Mouse (Mus musculus) heart, embryonic 11.5 days (tissue): ENCODE results near the gene Ptpn6. TPM values are rescaled to one million over a fixed set of nuclear protein-coding genes. Genes with fewer than 3 reads are reported as not detected.
A peak's percentile ranks its signal among the peaks of the same experiment; 100 is the strongest.

Experiments used
- ATAC-seq: fragments of 200-750 bp; cut with Nextera tagmentation; replicated peaks from 2 replicates; pipeline ENCODE4 v1.8.0; 2017; ENCODE audit warnings: moderate library complexity; ENCODE audit not compliant: insufficient number of reproducible peaks, low FRiP score, low TSS enrichment
- H3K27ac ChIP-seq: fragments of 300-500 bp; sonication (generic); 2 replicates; pipeline ENCODE4 v1.5.1; 2014; ENCODE audit warnings: mild to moderate bottlenecking, low read depth, low read length
- H3K27me3 ChIP-seq: fragments of 300-500 bp; sonication (generic); 2 replicates; pipeline ENCODE4 v1.6.1; 2014; ENCODE audit warnings: mild to moderate bottlenecking, low read length, mixed read lengths; ENCODE audit not compliant: control insufficient read depth, insufficient read depth
- H3K36me3 ChIP-seq: fragments of 300-500 bp; sonication (generic); 2 replicates; pipeline ENCODE4 v1.6.1; 2014; ENCODE audit warnings: mild to moderate bottlenecking, low read length, moderate library complexity, mixed read lengths; ENCODE audit not compliant: control insufficient read depth, insufficient read depth
- H3K4me1 ChIP-seq: fragments of 300-500 bp; sonication (generic); 2 replicates; pipeline ENCODE4 v1.6.1; 2014; ENCODE audit warnings: low read length; ENCODE audit not compliant: control insufficient read depth, insufficient read depth
- H3K4me2 ChIP-seq: fragments of 300-500 bp; sonication (generic); 2 replicates; pipeline ENCODE4 v1.6.1; 2014; ENCODE audit warnings: mild to moderate bottlenecking, moderate library complexity
- H3K4me3 ChIP-seq: fragments of 300-500 bp; sonication (generic); 2 replicates; pipeline ENCODE4 v1.5.1; 2014; ENCODE audit warnings: low read depth, low read length
- H3K9ac ChIP-seq: fragments of 300-500 bp; sonication (generic); 2 replicates; pipeline ENCODE4 v1.6.1; 2014; ENCODE audit warnings: mild to moderate bottlenecking, low read depth, low read length, moderate library complexity
- H3K9me3 ChIP-seq: fragments of 300-500 bp; sonication (generic); replicated peaks from 2 replicates; pipeline ENCODE4 v1.6.1; 2016; ENCODE audit warnings: low read length; ENCODE audit not compliant: control insufficient read depth
- WGBS: fragments of 180-500 bp; shearing (Covaris S2); extraction: QIAGEN DNeasy Blood & Tissue Kit; methylation state at CpG from one replicate; pipeline ENCODE4 v1.1.7; 2014; ENCODE audit not compliant: insufficient replicate concordance; 5-methylcytosine and 5-hydroxymethylcytosine counted together
- polyA plus RNA-seq: library from polyadenylated mRNA; unstranded; fragments of >200 nt; fragmentation: Nextera tagmentation; extraction: Ambion mirVana; gene quantifications from 2 replicates; pipeline ENCODE4 v1.2.1, GENCODE M21; 2014

Ptpn6 gene
- polyA plus RNA-seq, 1 experiment from 2014 or later, result 4.8 TPM

DNA sequence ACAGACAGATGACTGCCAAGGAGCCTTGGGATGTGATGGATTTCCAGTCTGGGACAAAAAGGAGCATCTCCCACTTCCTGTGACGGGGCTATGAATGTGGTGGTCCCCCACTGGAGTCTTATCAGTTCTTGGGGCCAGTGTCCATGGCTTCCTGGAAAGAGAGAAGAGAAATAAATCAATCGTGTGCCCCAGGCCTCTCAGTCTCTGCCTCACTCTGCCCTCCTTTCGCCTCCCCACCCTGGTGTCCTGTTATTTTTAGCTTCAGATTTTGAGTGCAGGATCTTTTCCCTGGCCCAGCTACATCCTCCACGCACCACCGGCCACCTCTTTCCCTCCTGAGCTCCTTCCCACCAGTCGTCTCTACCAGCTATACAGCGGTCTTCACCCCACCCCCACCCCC, 31.5 kb upstream of the Ptpn6 start:
- H3K27ac ChIP-seq, result no peak overlapping the region
- whole genome bisulfite sequencing, result 16% methylated on average over 7 of the region's 7 CpGs
- H3K4me2 ChIP-seq, result peak overlapping the region; percentile 91
- peak overlapping the region; percentile 67; the same call in 1 of the 2 replicates for H3K9ac ChIP-seq
- H3K4me3 ChIP-seq, result peak overlapping the region; percentile 56
- no peak for ATAC-seq
- peaks cover 22% of the 10 kb centered on the region for H3K4me1 ChIP-seq
- no peaks in the 10 kb centered on the region for H3K9me3 ChIP-seq
- peaks cover 13% of the 10 kb centered on the region for H3K27me3 ChIP-seq
- H3K36me3 ChIP-seq, result no peaks in the 10 kb centered on the region

DNA sequence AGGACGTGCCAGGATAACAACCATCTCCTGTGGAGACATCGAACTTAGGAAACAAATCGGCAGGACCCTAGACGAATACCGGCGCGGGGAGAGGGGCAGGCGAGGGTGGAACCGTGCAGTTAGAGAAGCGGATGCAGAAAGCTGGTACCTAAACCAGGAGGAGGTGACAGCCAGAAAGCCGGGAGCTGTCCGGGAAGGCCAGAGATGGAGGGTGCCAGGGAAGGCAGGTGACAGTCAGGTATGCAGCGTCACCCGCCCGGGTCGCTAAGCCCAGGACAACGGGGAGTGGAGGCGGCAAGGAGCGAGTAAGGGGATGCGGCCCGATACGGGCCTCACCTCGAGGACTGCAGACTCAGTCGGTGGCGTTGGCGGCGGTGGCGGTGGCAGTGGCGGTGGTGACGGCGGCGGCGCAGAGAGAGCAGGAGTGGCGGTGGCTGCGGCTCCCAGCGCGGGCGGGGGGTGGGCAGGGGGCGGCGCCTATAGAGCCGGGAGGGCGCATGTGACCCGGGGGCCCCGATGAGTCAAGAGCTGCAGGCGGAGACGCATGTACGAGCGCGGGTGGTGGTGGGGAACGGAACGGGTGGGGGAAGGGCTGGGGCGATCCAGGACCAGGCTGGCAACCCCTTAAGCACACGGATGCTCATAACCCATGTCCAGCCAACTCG, 30.7 kb upstream of the Ptpn6 start, which contains the start of gene Eno2:
Eno2 (minus strand) TSS at position 573 of the 665 bp plus-strand sequence.
- peak within 1 kb of the TSS; percentile 56 for H3K4me3 ChIP-seq

DNA sequence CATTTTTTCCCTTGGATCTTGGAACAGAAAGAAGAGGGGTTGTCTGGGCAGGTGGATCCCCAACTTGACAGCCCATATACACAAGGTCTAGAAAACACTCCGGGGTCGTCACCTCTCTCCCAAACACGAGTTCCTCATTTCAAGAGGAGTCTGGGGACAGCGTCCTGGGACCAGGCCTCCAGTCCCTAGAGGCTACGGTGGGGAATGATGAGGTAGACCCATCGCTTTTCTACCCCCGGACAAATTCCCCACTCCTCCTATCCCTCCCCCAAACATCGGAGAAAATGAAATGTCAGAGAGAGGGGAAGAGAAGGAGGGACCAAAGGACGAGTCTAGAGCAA, 30.2 kb upstream of the Ptpn6 start:
- Histone ChIP-seq H3K4me1 (peaks cover 22% of the 10 kb centered on the region), H3K9ac (peak overlapping the region; percentile 16; the same call in 1 of the 2 replicates)

More for the DNA sequence above, 30.7 kb upstream of the Ptpn6 start, which contains the start of gene Eno2:
- Histone ChIP-seq H3K4me2 (peak within 1 kb of the TSS; percentile 91), H3K36me3 (no peaks in the 10 kb centered on the region), H3K27ac (no peak within 1 kb of the TSS), H3K4me1 (peaks cover 22% of the 10 kb centered on the region), H3K9me3 (no peaks in the 10 kb centered on the region), H3K9ac (peak within 1 kb of the TSS; percentile 67), H3K27me3 (peaks cover 13% of the 10 kb centered on the region)
- 1% methylated on average over 52 of the region's 54 CpGs for WGBS
- peak; percentile 68 for ATAC-seq

DNA sequence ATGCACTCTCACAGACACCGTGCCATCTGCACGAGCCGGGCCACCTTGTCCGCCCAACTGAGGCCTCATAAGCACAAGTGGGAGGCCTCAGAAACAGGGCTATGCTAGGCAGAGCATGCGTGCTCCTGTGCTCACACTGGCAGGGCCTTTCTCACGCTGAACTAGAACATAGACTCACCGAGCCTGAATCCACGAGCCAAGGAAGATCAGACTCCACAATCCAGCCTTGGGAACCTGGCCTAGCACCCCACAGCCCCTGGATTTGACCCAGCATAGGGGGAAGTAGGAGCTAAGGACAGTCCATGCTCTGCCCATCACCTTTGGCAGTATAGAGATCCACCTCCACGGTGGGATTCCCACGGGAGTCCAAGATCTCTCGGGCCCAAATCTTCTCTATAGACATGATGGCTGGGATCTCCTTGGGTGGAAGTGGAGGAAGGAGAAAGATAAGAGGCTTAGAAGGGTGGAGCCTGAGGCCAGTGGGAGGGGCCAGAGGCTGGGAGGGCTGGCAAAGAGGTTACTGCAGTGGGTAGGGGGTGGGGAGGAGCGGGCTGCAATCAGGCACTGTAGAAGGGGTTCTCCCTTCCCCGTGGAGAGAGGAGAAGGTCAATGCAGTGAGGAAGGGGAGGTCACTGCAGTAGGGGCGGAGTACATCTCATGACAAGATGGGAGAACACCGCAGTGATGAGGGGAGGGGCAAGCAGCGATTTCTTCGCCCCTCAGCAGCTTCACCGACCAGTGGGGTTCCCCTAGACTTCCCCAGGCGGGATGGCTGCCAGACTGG, 29.6 kb upstream of the Ptpn6 start:
- H3K4me2 ChIP-seq, result peak overlapping the region; percentile 91
- no peaks in the 10 kb centered on the region for H3K9me3 ChIP-seq
- 0 out of 2 replicates have a peak, but pooled peaks have one; percentile 29 for ATAC-seq
- peaks cover 22% of the 10 kb centered on the region for H3K4me1 ChIP-seq
- H3K4me3 ChIP-seq, result peak overlapping the region; percentile 56
- no peaks in the 10 kb centered on the region for H3K36me3 ChIP-seq
- H3K27me3 ChIP-seq, result peaks cover 16% of the 10 kb centered on the region
- WGBS, result 21% methylated on average over 19 of the region's 19 CpGs
- no peak overlapping the region for H3K27ac ChIP-seq
- no peak overlapping the region; the same call in 1 of the 2 replicates for H3K9ac ChIP-seq

More for the DNA sequence above, 30.2 kb upstream of the Ptpn6 start:
- Histone ChIP-seq H3K9me3 (no peaks in the 10 kb centered on the region), H3K36me3 (no peaks in the 10 kb centered on the region), H3K4me3 (peak overlapping the region; percentile 56), H3K27me3 (peaks cover 14% of the 10 kb centered on the region), H3K27ac (no peak overlapping the region), H3K4me2 (peak overlapping the region; percentile 91)
- 2% methylated on average over 9 of the region's 9 CpGs for WGBS
- ATAC-seq, result no peak

DNA sequence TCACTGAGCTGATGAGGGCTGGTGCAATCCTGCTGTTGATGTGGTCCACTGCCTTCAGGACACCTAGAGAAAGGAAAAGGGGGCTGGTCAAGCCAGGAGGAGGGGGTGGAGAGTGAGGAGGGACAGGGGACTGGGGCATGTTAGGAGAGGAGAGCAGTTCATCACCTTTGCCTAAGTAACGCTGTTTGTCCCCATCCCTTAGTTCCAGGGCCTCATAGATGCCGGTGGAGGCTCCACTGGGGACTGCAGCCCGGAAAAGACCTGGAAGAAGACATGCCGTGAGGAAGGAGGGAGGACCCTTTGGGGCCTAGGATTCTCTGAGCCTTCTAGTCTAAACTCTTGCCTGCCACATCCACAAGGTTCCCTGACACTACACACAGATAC, 29.0 kb upstream of the Ptpn6 start:
- Histone ChIP-seq H3K4me2 (no peak overlapping the region), H3K9ac (no peak overlapping the region), H3K36me3 (no peaks in the 10 kb centered on the region), H3K4me1 (peaks cover 22% of the 10 kb centered on the region), H3K27me3 (peaks cover 18% of the 10 kb centered on the region), H3K27ac (no peak overlapping the region), H3K4me3 (no peak overlapping the region), H3K9me3 (no peaks in the 10 kb centered on the region)
- WGBS, result 44% methylated on average over 4 of the region's 4 CpGs
- ATAC-seq, result no peak

DNA sequence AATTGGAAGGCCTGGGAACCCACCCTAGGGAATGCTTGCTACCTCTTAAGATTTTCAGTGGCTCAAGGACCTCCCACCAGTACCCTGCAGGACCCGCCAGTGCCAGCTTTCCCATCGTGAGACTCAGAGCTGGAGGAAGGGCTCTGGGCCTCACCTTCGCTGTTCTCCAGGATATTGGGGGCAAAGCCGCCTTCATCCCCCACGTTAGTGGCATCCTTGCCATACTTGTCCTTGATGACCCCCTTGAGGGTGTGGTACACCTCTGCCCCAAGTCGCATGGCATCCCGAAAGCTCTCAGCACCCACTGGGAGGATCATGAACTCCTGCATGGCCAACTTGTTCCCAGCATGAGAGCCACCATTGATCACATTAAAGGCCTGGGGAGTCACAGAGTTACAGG, 27.4 kb upstream of the Ptpn6 start:
- no peak for ATAC-seq
- Histone ChIP-seq H3K27me3 (peaks cover 19% of the 10 kb centered on the region), H3K9ac (no peak overlapping the region), H3K4me1 (peaks cover 22% of the 10 kb centered on the region), H3K4me3 (no peak overlapping the region), H3K9me3 (no peaks in the 10 kb centered on the region), H3K27ac (no peak overlapping the region), H3K36me3 (no peaks in the 10 kb centered on the region), H3K4me2 (no peak overlapping the region)
- 78% methylated on average over 7 of the region's 7 CpGs for WGBS

DNA sequence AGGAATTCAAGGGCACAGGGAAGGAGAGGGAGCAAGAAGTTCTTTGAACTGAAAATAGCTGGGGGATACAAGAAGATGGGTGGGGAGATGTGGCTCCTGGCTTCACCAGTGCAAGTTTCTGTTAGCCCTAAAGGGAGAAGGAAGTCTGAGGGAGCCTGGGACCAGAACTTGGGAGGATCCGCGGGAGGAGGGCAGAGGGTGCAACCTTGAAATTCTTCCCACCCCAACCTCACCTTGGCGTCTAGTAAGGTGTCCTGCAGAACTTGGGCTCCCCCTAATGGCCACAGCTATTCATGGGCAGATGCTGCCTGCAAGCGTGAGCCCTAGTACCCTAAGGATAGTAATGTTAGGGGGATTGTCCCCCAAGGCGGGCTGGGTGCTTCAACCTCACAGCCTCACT, 20.7 kb upstream of the Ptpn6 start:
- no peaks in the 10 kb centered on the region for H3K36me3 ChIP-seq
- no peaks in the 10 kb centered on the region for H3K9me3 ChIP-seq
- peak overlapping the region; percentile 46; the same call in 1 of the 2 replicates for H3K27ac ChIP-seq
- 1% methylated on average over 5 of the region's 5 CpGs for WGBS
- no peak for ATAC-seq
- H3K4me2 ChIP-seq, result peak overlapping the region; percentile 49
- H3K4me1 ChIP-seq, result peaks cover 29% of the 10 kb centered on the region
- H3K4me3 ChIP-seq, result no peak overlapping the region
- peaks cover 11% of the 10 kb centered on the region for H3K27me3 ChIP-seq
- H3K9ac ChIP-seq, result peak overlapping the region; percentile 46

DNA sequence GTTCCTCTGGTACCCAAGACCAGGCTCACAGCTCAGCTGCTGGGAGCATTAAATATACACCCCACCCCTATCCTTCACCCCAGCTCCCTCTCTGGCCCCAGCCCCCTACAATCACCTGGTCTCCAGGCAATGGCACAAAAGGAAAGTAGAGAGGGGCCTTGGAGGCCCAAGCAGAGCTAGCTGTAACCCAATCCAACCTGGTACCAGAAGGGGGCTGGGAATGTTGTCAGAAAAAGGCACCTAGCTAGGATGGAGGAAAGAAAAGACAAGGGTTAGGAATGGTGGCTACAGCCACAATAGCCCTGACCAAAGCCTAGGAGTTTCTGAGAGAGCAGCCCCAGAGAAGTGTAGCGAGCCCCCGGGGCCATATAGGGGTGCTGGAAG, 20.3 kb upstream of the Ptpn6 start:
- Histone ChIP-seq H3K36me3 (no peaks in the 10 kb centered on the region), H3K9me3 (no peaks in the 10 kb centered on the region), H3K27ac (peak overlapping the region; percentile 46; the same call in 1 of the 2 replicates), H3K9ac (peak overlapping the region; percentile 46), H3K4me2 (peak overlapping the region; percentile 49), H3K4me3 (no peak overlapping the region), H3K4me1 (peaks cover 32% of the 10 kb centered on the region), H3K27me3 (peaks cover 11% of the 10 kb centered on the region; the same call in 1 of the 2 replicates)
- WGBS, result 43% methylated on average over 2 of the region's 2 CpGs
- ATAC-seq, result no peak
